Mouse (Mus musculus) heart, embryonic 12.5 days (tissue): Measurements from ENCODE around the gene Klra8. TPM values are rescaled to one million over a fixed set of nuclear protein-coding genes. Genes with fewer than 3 reads are reported as not detected.
"Not testable (repeated sequence)": the region's sequence is repeated elsewhere in the genome, so short reads cannot be mapped to it uniquely, and the experiment has no call there.

Experiments used
- ATAC-seq: fragments of 200-750 bp; cut with Nextera tagmentation; 2 replicates; pipeline ENCODE4 v1.8.0; 2017; ENCODE audit warnings: moderate TSS enrichment, moderate library complexity; ENCODE audit not compliant: insufficient number of reproducible peaks, low FRiP score
- H3K27ac ChIP-seq: fragments of 300-500 bp; sonication (generic); 2 replicates; pipeline ENCODE4 v1.5.1; 2016; ENCODE audit warnings: mild to moderate bottlenecking, moderate library complexity; ENCODE audit not compliant: poor library complexity, severe bottlenecking
- H3K27me3 ChIP-seq: fragments of 300-500 bp; sonication (generic); replicated peaks from 2 replicates; pipeline ENCODE4 v1.6.1; 2016; ENCODE audit warnings: mild to moderate bottlenecking, moderate library complexity
- H3K36me3 ChIP-seq: fragments of 300-500 bp; sonication (generic); 2 replicates; pipeline ENCODE4 v1.6.1; 2016; ENCODE audit warnings: mild to moderate bottlenecking, moderate library complexity
- H3K4me1 ChIP-seq: fragments of 300-500 bp; sonication (generic); replicated peaks from 2 replicates; pipeline ENCODE4 v1.6.1; 2016; ENCODE audit warnings: mild to moderate bottlenecking
- H3K4me2 ChIP-seq: fragments of 300-500 bp; sonication (generic); 2 replicates; pipeline ENCODE4 v1.6.1; 2016; ENCODE audit warnings: mild to moderate bottlenecking, moderate library complexity
- H3K4me3 ChIP-seq: fragments of 300-500 bp; sonication (generic); 2 replicates; pipeline ENCODE4 v1.5.1; 2016; ENCODE audit warnings: mild to moderate bottlenecking
- H3K9ac ChIP-seq: fragments of 300-500 bp; sonication (generic); 2 replicates; pipeline ENCODE4 v1.6.1; 2016; ENCODE audit warnings: mild to moderate bottlenecking, moderate library complexity
- H3K9me3 ChIP-seq: fragments of 300-500 bp; sonication (generic); replicated peaks from 2 replicates; pipeline ENCODE4 v1.6.1; 2016; ENCODE audit warnings: mild to moderate bottlenecking, moderate library complexity
- WGBS: fragments of 180-500 bp; shearing (Covaris S2); methylation state at CpG from one replicate; pipeline ENCODE4 v1.1.7; 2016; 5-methylcytosine and 5-hydroxymethylcytosine counted together
- polyA plus RNA-seq: library from polyadenylated mRNA; unstranded; fragments of >200 nt; fragmentation: Nextera tagmentation; extraction: Ambion mirVana; gene quantifications from 2 replicates; pipeline ENCODE4 v1.2.1, GENCODE M21; 2016

The Klra8 gene
- not detected in 2 replicates for polyA plus RNA-seq

- H3K4me1 ChIP-seq, H3K27me3 ChIP-seq, H3K9me3 ChIP-seq, H3K9ac ChIP-seq, ATAC-seq, H3K4me2 ChIP-seq, H3K27ac ChIP-seq, H3K4me3 ChIP-seq, H3K36me3 ChIP-seq: not testable (repeated sequence)
- WGBS = 61% methylated on average over 4 of the region's 4 CpGs
Observed at GRCm38 (mm10) chr6:130129798-130130197, at the start of gene Klra8. Gene Klra8 (minus strand): TSS chr6:130129898.

GRCm38 (mm10) chr6:130110485-130110884 lies 19.2 kb downstream of the Klra8 start:
- no peaks in the 10 kb centered on the region for H3K27me3 ChIP-seq
- H3K9me3 ChIP-seq = peaks cover 9% of the 10 kb centered on the region
- no peaks in the 10 kb centered on the region for H3K36me3 ChIP-seq
- no peak overlapping the region for H3K27ac ChIP-seq
- WGBS = 96% methylated on average over 1 of the region's 1 CpGs
- no peak overlapping the region for H3K4me3 ChIP-seq
- ATAC-seq = no peak
- no peak overlapping the region for H3K4me2 ChIP-seq
- no peak overlapping the region for H3K9ac ChIP-seq
- no peaks in the 10 kb centered on the region for H3K4me1 ChIP-seq

GRCm38 (mm10) chr6:130102743-130103142 lies 27.0 kb downstream of the Klra8 start:
- not testable (repeated sequence) for ATAC-seq, H3K9me3 ChIP-seq, H3K4me1 ChIP-seq, H3K36me3 ChIP-seq, H3K4me2 ChIP-seq, H3K27me3 ChIP-seq, H3K9ac ChIP-seq, H3K27ac ChIP-seq, H3K4me3 ChIP-seq
- WGBS = 80% methylated on average over 3 of the region's 3 CpGs

- Histone ChIP-seq H3K36me3 (no peaks in the 10 kb centered on the region), H3K27me3 (no peaks in the 10 kb centered on the region), H3K4me3 (no peak overlapping the region), H3K9ac (no peak overlapping the region), H3K4me1 (no peaks in the 10 kb centered on the region), H3K4me2 (no peak overlapping the region), H3K27ac (no peak overlapping the region), H3K9me3 (no peaks in the 10 kb centered on the region)
- 63% methylated on average over 5 of the region's 5 CpGs for WGBS
- ATAC-seq = no peak
Observed at GRCm38 (mm10) chr6:130092336-130092948, 37.3 kb downstream of the Klra8 start.

- H3K36me3 ChIP-seq, H3K4me2 ChIP-seq, H3K27ac ChIP-seq, ATAC-seq, H3K9ac ChIP-seq, H3K4me3 ChIP-seq, H3K27me3 ChIP-seq, H3K4me1 ChIP-seq: not testable (repeated sequence)
- WGBS = 52% methylated on average over 1 of the region's 1 CpGs
- peaks cover 15% of the 10 kb centered on the region for H3K9me3 ChIP-seq
Observed at GRCm38 (mm10) chr6:130067171-130067570, 62.5 kb downstream of the Klra8 start, which contains the start of gene Klra4. Gene Klra4 (minus strand): TSS chr6:130067271.

Other genes starting within 250 kb of the Klra8 start
- not detected in 2 replicates for gene Klra5, start 212.2 kb downstream of the Klra8 start, polyA plus RNA-seq
- gene Klra6, start 102.9 kb downstream of the Klra8 start, polyA plus RNA-seq = not detected in 2 replicates
- gene Klra4, start 62.6 kb downstream of the Klra8 start, polyA plus RNA-seq = not detected in 2 replicates
- gene Klra9, start 63.2 kb upstream of the Klra8 start, polyA plus RNA-seq = not detected in 2 replicates
- gene Klra7, start 103.4 kb upstream of the Klra8 start, polyA plus RNA-seq = not detected in 2 replicates
- gene Klra10, start 152.0 kb upstream of the Klra8 start, polyA plus RNA-seq = not detected in 2 replicates
- gene Klra3, start 207.7 kb upstream of the Klra8 start, polyA plus RNA-seq = not detected in 2 replicates